Mouse (Mus musculus) stomach, embryonic 16.5 days (tissue): Measurements from ENCODE around the gene Sult4a1. TPM values are rescaled to one million over a fixed set of nuclear protein-coding genes. Genes with fewer than 3 reads are reported as not detected.

Experiments used
- ATAC-seq: fragments of 200-750 bp; cut with Nextera tagmentation; 2 replicates; pipeline ENCODE4 v1.8.0; 2017; ENCODE audit warnings: moderate number of reproducible peaks, moderate TSS enrichment; ENCODE audit not compliant: insufficient read depth, low FRiP score
- H3K27ac ChIP-seq: fragments of 300-500 bp; sonication (generic); 2 replicates; pipeline ENCODE4 v1.5.1; 2014; ENCODE audit warnings: low read length
- H3K27me3 ChIP-seq: fragments of 300-500 bp; sonication (generic); 2 replicates; pipeline ENCODE4 v1.6.1; 2014; ENCODE audit warnings: low read length, control low read depth, mixed read lengths; ENCODE audit not compliant: control insufficient read depth, insufficient read depth
- H3K36me3 ChIP-seq: fragments of 300-500 bp; sonication (generic); 2 replicates; pipeline ENCODE4 v1.6.1; 2014; ENCODE audit warnings: low read length; ENCODE audit not compliant: control insufficient read depth, insufficient read depth
- H3K4me1 ChIP-seq: fragments of 300-500 bp; sonication (generic); 2 replicates; pipeline ENCODE4 v1.6.1; 2014; ENCODE audit warnings: low read length, control low read depth, mixed read lengths; ENCODE audit not compliant: control insufficient read depth, insufficient read depth
- H3K4me2 ChIP-seq: fragments of 300-500 bp; sonication (generic); 2 replicates; pipeline ENCODE4 v1.6.1; 2014; ENCODE audit warnings: low read depth, low read length, mixed read lengths
- H3K4me3 ChIP-seq: fragments of 300-500 bp; sonication (generic); replicated peaks from 2 replicates; pipeline ENCODE4 v1.5.1; 2014; ENCODE audit warnings: mild to moderate bottlenecking, low read length
- H3K9ac ChIP-seq: fragments of 300-500 bp; sonication (generic); 2 replicates; pipeline ENCODE4 v1.6.1; 2014; ENCODE audit warnings: low read length
- H3K9me3 ChIP-seq: fragments of 300-500 bp; sonication (generic); replicated peaks from 2 replicates; pipeline ENCODE4 v1.6.1; 2016; ENCODE audit warnings: low read length, control low read depth; ENCODE audit not compliant: control insufficient read depth
- WGBS: fragments of 180-500 bp; shearing (Covaris S2); extraction: QIAGEN DNeasy Blood & Tissue Kit; methylation state at CpG from one replicate; pipeline ENCODE4 v1.1.7; 2014; 5-methylcytosine and 5-hydroxymethylcytosine counted together
- polyA plus RNA-seq: library from polyadenylated mRNA; unstranded; fragments of >200 nt; fragmentation: Nextera tagmentation; extraction: Ambion mirVana; gene quantifications from 2 replicates; pipeline ENCODE4 v1.2.1, GENCODE M21; 2015

The Sult4a1 gene
- polyA plus RNA-seq, 1 experiment from 2014 or later: 5.2 TPM

DNA sequence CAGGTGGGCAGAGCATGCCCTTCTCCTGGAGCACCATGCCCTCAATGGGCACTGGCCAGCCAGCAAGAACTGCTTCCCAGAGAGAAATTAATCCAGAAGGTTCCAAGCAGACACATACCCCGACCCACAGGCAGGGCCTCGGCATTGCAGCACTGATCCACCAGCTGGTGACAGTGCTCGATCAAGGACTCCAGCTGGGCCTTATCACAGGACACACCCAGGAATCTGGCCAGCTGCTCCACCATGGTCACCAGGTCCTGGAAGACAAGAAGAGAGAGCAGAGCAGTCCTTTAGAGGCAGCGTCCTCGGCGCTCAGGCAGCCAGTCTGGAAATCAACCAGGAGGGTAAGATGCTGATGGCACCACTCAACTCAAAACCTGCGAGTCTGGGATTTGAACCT, 25.5 kb downstream of the Sult4a1 start:
- H3K4me2 ChIP-seq: no peak overlapping the region
- H3K9me3 ChIP-seq: no peaks in the 10 kb centered on the region
- WGBS: 47% methylated on average over 7 of the region's 7 CpGs
- H3K36me3 ChIP-seq: no peaks in the 10 kb centered on the region
- H3K27ac ChIP-seq: no peak overlapping the region
- no peak overlapping the region for H3K9ac ChIP-seq
- ATAC-seq: no peak
- no peaks in the 10 kb centered on the region for H3K27me3 ChIP-seq
- no peaks in the 10 kb centered on the region for H3K4me1 ChIP-seq
- H3K4me3 ChIP-seq: no peak overlapping the region

DNA sequence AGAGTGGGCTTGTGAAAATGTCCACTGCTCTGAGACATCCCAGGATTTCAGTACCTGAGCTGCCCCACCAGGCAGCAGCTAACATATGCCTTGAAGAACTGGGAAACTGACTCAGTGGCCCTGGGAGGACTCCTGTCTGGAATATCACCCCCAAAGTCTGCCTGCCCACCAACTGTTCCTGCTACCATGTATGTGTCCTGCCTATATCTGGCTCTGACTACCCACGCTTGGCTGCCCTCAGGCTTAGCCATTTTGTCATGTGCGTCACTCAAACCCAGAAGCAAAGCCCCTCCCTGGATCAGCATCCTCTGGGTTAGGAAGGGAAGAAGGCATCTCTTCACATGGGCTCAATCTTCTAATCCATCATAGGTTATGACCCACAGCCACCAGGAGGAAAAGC, 26.0 kb downstream of the Sult4a1 start:
- Histone ChIP-seq H3K4me1 (no peaks in the 10 kb centered on the region), H3K4me2 (no peak overlapping the region), H3K9me3 (no peaks in the 10 kb centered on the region), H3K27ac (no peak overlapping the region), H3K4me3 (no peak overlapping the region), H3K9ac (no peak overlapping the region), H3K36me3 (no peaks in the 10 kb centered on the region), H3K27me3 (no peaks in the 10 kb centered on the region)
- 79% methylated on average over 2 of the region's 2 CpGs for WGBS
- no peak for ATAC-seq

DNA sequence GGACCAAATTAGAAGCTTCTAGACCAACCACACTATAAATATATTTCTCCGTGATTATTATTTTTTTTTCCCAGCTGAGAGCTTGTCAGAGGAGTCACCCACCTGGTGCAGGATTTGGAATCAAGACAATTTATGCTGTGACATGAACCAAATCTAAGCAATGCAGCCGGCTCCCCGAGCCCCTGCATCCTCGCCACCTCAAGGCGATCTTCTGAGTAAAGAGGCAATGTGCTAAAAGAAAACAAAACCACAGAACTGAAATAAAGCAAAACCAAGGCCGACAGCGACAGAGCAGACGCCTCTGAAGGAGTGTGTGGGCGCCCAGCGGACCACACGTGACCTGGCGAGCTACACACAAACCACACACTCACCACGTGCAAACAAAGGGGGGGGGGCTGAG, 26.9 kb downstream of the Sult4a1 start:
- Histone ChIP-seq H3K4me3 (no peak overlapping the region), H3K27me3 (no peaks in the 10 kb centered on the region; the same call in 1 of the 2 replicates), H3K27ac (no peak overlapping the region), H3K4me2 (no peak overlapping the region), H3K36me3 (no peaks in the 10 kb centered on the region), H3K9me3 (no peaks in the 10 kb centered on the region), H3K4me1 (no peaks in the 10 kb centered on the region), H3K9ac (no peak overlapping the region)
- ATAC-seq: no peak
- WGBS: 74% methylated on average over 13 of the region's 13 CpGs

DNA sequence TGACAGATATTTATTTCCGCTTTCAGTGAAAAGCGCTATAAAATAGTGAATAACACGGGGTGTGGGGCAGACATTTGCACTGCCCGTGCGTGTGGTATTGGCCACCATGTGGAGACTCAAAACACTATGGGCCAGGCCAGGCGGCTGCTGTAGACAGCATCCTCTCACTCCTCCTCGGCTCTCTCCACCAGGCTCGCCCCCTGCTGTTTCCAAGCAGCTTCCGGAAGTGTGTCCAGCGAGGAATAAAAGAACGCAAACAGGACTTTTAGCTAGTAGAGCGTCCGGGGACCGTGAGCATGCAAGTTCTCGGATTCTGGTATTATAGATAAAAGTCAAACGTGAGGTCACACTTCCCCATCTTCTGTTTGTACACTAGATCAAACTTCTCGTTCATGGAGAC, 28.4 kb downstream of the Sult4a1 start:
- H3K9me3 ChIP-seq: no peaks in the 10 kb centered on the region
- 68% methylated on average over 17 of the region's 17 CpGs for WGBS
- no peaks in the 10 kb centered on the region for H3K4me1 ChIP-seq
- H3K4me3 ChIP-seq: no peak overlapping the region
- H3K36me3 ChIP-seq: no peaks in the 10 kb centered on the region
- H3K4me2 ChIP-seq: no peak overlapping the region
- H3K9ac ChIP-seq: no peak overlapping the region
- no peak overlapping the region for H3K27ac ChIP-seq
- H3K27me3 ChIP-seq: no peaks in the 10 kb centered on the region; the same call in 1 of the 2 replicates
- no peak for ATAC-seq

DNA sequence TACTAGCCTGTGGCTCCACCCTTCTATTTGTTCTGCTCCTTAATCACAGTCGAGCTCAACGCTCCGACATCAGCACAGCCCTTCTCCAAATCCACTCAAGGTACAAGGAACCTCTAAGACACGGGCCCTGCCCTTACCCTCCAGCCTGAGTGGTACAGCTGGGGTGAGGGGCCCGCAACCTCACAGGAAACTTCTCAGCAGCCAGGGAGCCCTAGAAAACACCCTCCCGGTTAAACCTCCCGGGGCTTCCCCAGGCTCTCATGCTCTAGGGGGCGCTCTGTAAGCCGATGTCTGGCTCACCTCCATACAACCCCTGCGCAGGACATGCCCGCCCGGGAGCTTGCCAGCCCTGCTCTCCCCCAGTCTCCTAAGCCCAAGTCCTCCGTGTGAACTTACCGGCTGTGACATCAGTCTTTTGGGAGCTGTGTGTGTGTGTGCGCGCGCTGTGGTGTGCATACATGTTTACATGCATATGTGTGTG, 30.8 kb downstream of the Sult4a1 start:
- Histone ChIP-seq H3K4me3 (no peak overlapping the region), H3K4me2 (0 out of 2 replicates have a peak overlapping the region, but pooled peaks have one; percentile 2), H3K9me3 (no peaks in the 10 kb centered on the region), H3K27ac (no peak overlapping the region), H3K27me3 (peaks cover 2% of the 10 kb centered on the region; the same call in 1 of the 2 replicates), H3K4me1 (no peaks in the 10 kb centered on the region; the same call in 1 of the 2 replicates), H3K9ac (no peak overlapping the region), H3K36me3 (no peaks in the 10 kb centered on the region)
- 18% methylated on average over 17 of the region's 17 CpGs for WGBS
- ATAC-seq: 0 out of 2 replicates have a peak, but pooled peaks have one; percentile 16

DNA sequence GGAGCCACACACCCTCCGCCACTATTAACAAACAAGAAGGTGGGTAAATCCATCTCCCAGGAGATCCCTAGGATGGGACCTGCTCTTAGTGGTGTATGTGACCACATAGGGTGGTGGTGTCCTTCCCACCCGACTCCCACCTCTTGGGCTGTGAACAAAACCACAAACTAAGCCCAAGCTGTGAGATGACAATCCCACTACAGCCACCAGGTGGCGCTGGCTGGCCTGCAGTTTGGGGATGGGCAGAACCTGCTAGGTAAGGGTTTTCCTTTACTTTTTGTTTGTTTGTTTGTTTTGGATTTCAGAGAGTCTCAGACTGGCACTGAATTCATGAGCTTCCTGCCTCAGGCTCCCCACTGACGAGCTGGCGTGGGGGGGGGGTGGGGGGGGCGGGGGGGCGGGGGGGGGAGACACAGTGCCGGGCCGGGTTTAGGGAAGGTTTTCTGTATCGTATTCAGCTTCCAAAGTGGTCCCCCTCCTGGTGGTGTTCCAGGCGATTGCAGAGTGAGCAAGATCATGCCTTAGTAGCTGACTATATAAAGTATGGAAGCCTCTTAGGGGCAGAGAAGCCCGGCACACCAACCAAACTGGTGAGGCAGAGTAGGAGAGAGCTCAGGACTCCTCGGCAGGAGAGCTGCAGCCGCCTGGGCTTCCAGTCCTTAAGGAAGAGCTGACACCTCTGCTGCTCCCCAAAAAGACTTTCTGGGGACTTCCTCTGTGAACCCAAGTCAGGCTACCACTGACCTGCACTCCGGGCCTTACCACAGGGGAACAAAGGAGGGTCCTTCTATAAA, 31.4 kb downstream of the Sult4a1 start:
- Histone ChIP-seq H3K4me3 (no peak overlapping the region), H3K27me3 (peaks cover 8% of the 10 kb centered on the region; the same call in 1 of the 2 replicates), H3K36me3 (no peaks in the 10 kb centered on the region), H3K27ac (no peak overlapping the region), H3K9ac (no peak overlapping the region), H3K4me2 (0 out of 2 replicates have a peak overlapping the region, but pooled peaks have one; percentile 2), H3K9me3 (no peaks in the 10 kb centered on the region), H3K4me1 (no peaks in the 10 kb centered on the region; the same call in 1 of the 2 replicates)
- WGBS: 10% methylated on average over 14 of the region's 15 CpGs
- ATAC-seq: no peak

DNA sequence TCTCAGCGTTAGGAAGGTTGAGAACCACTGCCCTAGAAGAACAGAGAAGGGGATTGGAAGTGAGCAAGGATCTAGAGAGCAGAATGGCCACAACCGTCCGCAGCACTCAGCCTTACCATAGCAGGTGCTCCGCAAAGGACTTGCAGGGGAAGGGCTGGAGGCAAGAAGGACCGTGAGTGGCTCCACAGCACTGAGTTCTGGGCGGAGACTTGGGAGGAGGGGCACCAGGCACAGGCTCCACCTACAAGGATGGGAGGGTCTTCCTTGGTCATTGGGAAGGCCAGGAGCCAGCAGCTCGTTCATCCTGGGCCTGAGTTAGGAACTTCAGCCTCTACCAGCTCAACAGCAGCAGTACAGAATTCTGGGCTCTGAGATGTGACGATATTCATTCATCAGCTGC, 32.5 kb downstream of the Sult4a1 start:
- no peak for ATAC-seq

DNA sequence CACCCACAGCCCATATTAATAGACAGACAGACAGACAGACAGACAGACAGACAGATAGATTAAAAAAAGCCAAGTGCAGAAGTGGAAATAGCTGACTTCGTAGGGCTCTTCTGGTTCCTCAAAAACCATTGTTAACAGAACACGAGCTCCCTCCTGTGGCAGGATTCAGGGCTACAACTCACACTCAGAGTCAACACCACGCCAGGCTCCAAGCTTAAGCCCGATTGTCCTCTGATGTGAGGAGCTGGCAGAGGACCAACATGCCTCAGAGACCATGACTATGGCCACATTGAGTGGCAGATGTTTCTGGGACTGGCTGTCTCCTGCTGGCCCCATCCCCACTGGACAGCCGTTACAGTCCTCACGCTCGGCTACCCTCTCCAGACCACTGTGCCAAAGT, 33.3 kb downstream of the Sult4a1 start:
- Histone ChIP-seq H3K27me3 (peaks cover 22% of the 10 kb centered on the region), H3K9ac (no peak overlapping the region), H3K9me3 (no peaks in the 10 kb centered on the region), H3K4me2 (no peak overlapping the region), H3K4me1 (no peaks in the 10 kb centered on the region; the same call in 1 of the 2 replicates), H3K36me3 (no peaks in the 10 kb centered on the region), H3K4me3 (no peak overlapping the region), H3K27ac (no peak overlapping the region)
- WGBS: 26% methylated on average over 7 of the region's 7 CpGs
- ATAC-seq: no peak

More for the DNA sequence above, 32.5 kb downstream of the Sult4a1 start:
- Histone ChIP-seq H3K4me1 (no peaks in the 10 kb centered on the region; the same call in 1 of the 2 replicates), H3K36me3 (no peaks in the 10 kb centered on the region), H3K9ac (no peak overlapping the region), H3K27me3 (peaks cover 18% of the 10 kb centered on the region), H3K9me3 (no peaks in the 10 kb centered on the region), H3K4me2 (no peak overlapping the region), H3K27ac (no peak overlapping the region), H3K4me3 (no peak overlapping the region)
- 24% methylated on average over 8 of the region's 8 CpGs for WGBS

DNA sequence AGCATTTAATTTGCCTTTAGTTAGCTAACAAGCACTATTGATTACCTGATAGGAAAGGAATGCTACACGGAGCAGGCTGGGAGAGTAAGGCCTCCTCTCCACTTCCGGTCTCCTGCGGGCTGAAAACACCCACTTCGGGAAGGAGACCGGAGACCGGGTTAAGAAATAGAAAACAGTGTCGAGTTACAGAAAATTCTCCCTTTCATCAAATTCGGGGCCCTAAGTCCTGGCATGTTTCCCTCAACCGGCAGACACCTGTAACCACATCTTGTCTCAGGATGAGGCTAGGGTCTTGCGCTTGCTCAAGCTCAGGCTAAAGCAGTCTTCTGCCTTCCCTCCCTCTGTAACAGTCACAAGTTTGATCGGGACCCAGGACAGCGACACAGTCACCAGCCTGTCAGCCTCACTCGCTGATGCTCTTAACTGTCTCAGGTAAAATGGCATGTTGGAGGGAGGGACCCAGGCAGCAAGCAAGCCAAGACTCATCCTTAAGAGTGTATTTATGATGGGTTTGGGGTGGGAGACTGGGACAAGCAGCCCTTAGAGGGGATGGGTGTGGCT, 35.4 kb downstream of the Sult4a1 start:
- Histone ChIP-seq H3K4me2 (no peak overlapping the region), H3K36me3 (no peaks in the 10 kb centered on the region), H3K4me1 (no peaks in the 10 kb centered on the region; the same call in 1 of the 2 replicates), H3K9me3 (0 out of 2 replicates have a peak, but pooled peaks cover 4% of the 10 kb centered on the region), H3K4me3 (no peak overlapping the region), H3K27me3 (peaks cover 22% of the 10 kb centered on the region), H3K9ac (no peak overlapping the region), H3K27ac (no peak overlapping the region)
- WGBS: 2% methylated on average over 13 of the region's 13 CpGs
- ATAC-seq: no peak
